ENCODE assay signal across 25 mouse cellular contexts in genomic region chr6:119757796-119758195, GRCm38 (mm10).
"Had no signal": no experiment of that assay in that cellular context is flagged by ENCODE, and none has a peak within 500 bp of the region (broad histone marks: within the 10 kb centered on the region; RNA-seq: fewer than 3 reads in every experiment).

No protein-coding gene starts in this region.

- H3K9me3 ChIP-seq: heart, embryonic 10.5 days; heart, embryonic 12.5 days; hindbrain, embryonic 10.5 days; hindbrain, embryonic 12.5 days; intestine, embryonic 15.5 days; limb, embryonic 13.5 days; limb, embryonic 15.5 days; liver, embryonic 12.5 days had no signal

- ATAC-seq: hindbrain, embryonic 16.5 days; inflammation-experienced regulatory T-cells, adult 6 months; intestine, embryonic 15.5 days; intestine, postnatal 0 days; liver, embryonic 12.5 days had no signal

- H3K27me3 ChIP-seq: heart, embryonic 12.5 days; hindbrain, embryonic 12.5 days; intestine, embryonic 15.5 days; limb, embryonic 13.5 days; limb, embryonic 15.5 days; liver, embryonic 12.5 days had no signal

- H3K4me1 ChIP-seq: heart, embryonic 10.5 days; hindbrain, embryonic 10.5 days; hindbrain, embryonic 12.5 days; intestine, embryonic 15.5 days; limb, embryonic 13.5 days; limb, embryonic 15.5 days had no signal

- H3K4me3 ChIP-seq: heart, embryonic 10.5 days; heart, embryonic 12.5 days; hindbrain, embryonic 10.5 days; hindbrain, embryonic 12.5 days; intestine, embryonic 15.5 days; limb, embryonic 13.5 days; limb, embryonic 15.5 days; liver, embryonic 12.5 days had no signal

- H3K9ac ChIP-seq: heart, embryonic 12.5 days; hindbrain, embryonic 12.5 days; hindbrain, embryonic 14.5 days; intestine, embryonic 15.5 days; limb, embryonic 13.5 days; limb, embryonic 15.5 days; liver, embryonic 12.5 days; liver, embryonic 14.5 days had no signal

- H3K27ac ChIP-seq: heart, embryonic 10.5 days; hindbrain, embryonic 10.5 days; hindbrain, embryonic 12.5 days; hindbrain, embryonic 14.5 days; intestine, embryonic 15.5 days; limb, embryonic 13.5 days; limb, embryonic 15.5 days; liver, embryonic 12.5 days; liver, embryonic 14.5 days had no signal

- DNase-seq: gastrocnemius, postnatal 10 days; gastrocnemius, postnatal 25 days; heart, adult 18-20 months; heart, postnatal 10 days; heart, postnatal 4 days; kidney, adult 18-20 months; kidney, adult 8-10 months; kidney, postnatal 10 days; kidney, postnatal 25 days; layer of hippocampus, adult 9-11 months; layer of hippocampus, postnatal 36 days; left cerebral cortex, postnatal 4 days had no signal

- H3K36me3 ChIP-seq: intestine, embryonic 15.5 days had no signal

- H3K4me2 ChIP-seq: heart, embryonic 12.5 days; hindbrain, embryonic 12.5 days; hindbrain, embryonic 14.5 days; intestine, embryonic 15.5 days; limb, embryonic 13.5 days; limb, embryonic 15.5 days; liver, embryonic 12.5 days had no signal
